Comparison of ENCODE assay signal across 14 mouse cellular contexts in the genomic region with DNA sequence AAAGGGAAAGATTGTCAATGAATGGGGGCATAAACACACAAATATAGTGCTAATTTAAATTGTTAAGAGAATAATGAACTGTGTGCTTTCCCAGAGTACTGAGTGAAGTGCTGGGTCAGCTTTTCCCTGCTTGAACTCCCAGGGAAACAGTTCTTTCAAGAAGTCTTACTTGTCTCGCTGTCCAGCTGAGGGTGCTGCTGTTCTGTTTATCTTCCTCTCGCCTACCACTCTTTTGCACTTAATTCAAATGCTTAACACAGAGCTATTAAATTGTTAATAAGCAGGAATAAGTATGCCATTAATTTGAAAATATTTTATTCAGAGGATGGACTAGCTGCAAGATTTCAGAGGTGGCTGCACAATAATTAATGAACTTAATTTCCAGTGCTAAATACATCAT.
DNase-seq lines count a peak whose midpoint lies in the region; ATAC-seq and TF ChIP-seq lines count a peak whose summit lies in the region.
"Had no signal": no experiment of that assay in that cellular context is flagged by ENCODE, and none has a peak within 500 bp of the region (broad histone marks: within the 10 kb centered on the region; RNA-seq: fewer than 3 reads in every experiment).

No protein-coding gene starts in this region.

- DNase-seq in cerebellum, adult 2 months, result no peak
- DNase-seq in kidney, postnatal 14 days, result peak; percentile 1
- peak; percentile 65 for DNase-seq in midbrain, postnatal 0 days (ENCODE audit: low spot score)
- peak; percentile 5 for DNase-seq in lung, postnatal 14 days
- no peak for DNase-seq in urinary bladder, postnatal 36 days (ENCODE audit: low spot score in 2 of 2)
- DNase-seq: cerebellum, adult 9-11 months; heart, adult 2 months; heart, postnatal 14 days; thymus, adult 2 months had no signal

- H3K9me3 ChIP-seq in kidney, embryonic 15.5 days (replicated peaks), result no peaks in the 10 kb centered on the region
- H3K9me3 ChIP-seq in midbrain, postnatal 0 days (ENCODE audit: low read length), result no peaks in the 10 kb centered on the region
- no peaks in the 10 kb centered on the region for H3K9me3 ChIP-seq in midbrain, embryonic 15.5 days
- H3K9me3 ChIP-seq: intestine, embryonic 15.5 days had no signal

- WGBS in cerebellum, adult 2 months, result 72% methylated on average over 2 of the region's 2 CpGs
- WGBS in kidney, embryonic 15.5 days, result 56% methylated on average over 2 of the region's 2 CpGs
- 54% methylated on average over 2 of the region's 2 CpGs for WGBS in midbrain, postnatal 0 days
- 47% methylated on average over 2 of the region's 2 CpGs for WGBS in midbrain, embryonic 15.5 days

- no peak for TF ChIP-seq POLR2A in cerebellum, adult 2 months (IDR thresholded peaks at IDR 0.05; ENCODE audit: borderline replicate concordance, insufficient read depth, low read length)

- H3K27me3 ChIP-seq in cerebellum, adult 2 months (ENCODE audit: control insufficient read depth, insufficient read depth, low read length), result no peaks in the 10 kb centered on the region
- no peaks in the 10 kb centered on the region for H3K27me3 ChIP-seq in kidney, embryonic 15.5 days
- H3K27me3 ChIP-seq in midbrain, postnatal 0 days (ENCODE audit: insufficient read depth, low read length), result no peaks in the 10 kb centered on the region
- H3K27me3 ChIP-seq in midbrain, embryonic 15.5 days (replicated peaks), result no peaks in the 10 kb centered on the region
- H3K27me3 ChIP-seq: intestine, embryonic 15.5 days had no signal

- peak; percentile 4; the same call in 1 of the 2 replicates for TF ChIP-seq CTCF in cerebellum, adult 2 months (IDR thresholded peaks at IDR 0.05; ENCODE audit: borderline replicate concordance, insufficient read depth, low read depth, low read length)
- peak; percentile 72 for TF ChIP-seq CTCF in midbrain, postnatal 0 days (IDR thresholded peaks at IDR 0.05)

- H3K27ac ChIP-seq in cerebellum, adult 2 months (ENCODE audit: insufficient read depth, low read length), result no peak overlapping the region
- no peak overlapping the region for H3K27ac ChIP-seq in kidney, embryonic 15.5 days
- H3K27ac ChIP-seq in midbrain, postnatal 0 days (ENCODE audit: low read depth, low read length), result no peak overlapping the region
- H3K27ac ChIP-seq in midbrain, embryonic 15.5 days, result no peak overlapping the region
- H3K27ac ChIP-seq: heart, adult 2 months; intestine, embryonic 15.5 days had no signal

- H3K4me2 ChIP-seq in kidney, embryonic 15.5 days, result no peak overlapping the region
- H3K4me2 ChIP-seq in midbrain, postnatal 0 days (ENCODE audit: low read depth, low read length, poor library complexity, severe bottlenecking), result no peak overlapping the region
- no peak overlapping the region for H3K4me2 ChIP-seq in midbrain, embryonic 15.5 days
- H3K4me2 ChIP-seq: intestine, embryonic 15.5 days had no signal

- no peak for ATAC-seq in cerebellum, adult (ENCODE audit: insufficient number of reproducible peaks, low FRiP score, low TSS enrichment)
- ATAC-seq in kidney, embryonic 15.5 days (replicated peaks; ENCODE audit: low FRiP score), result no peak
- ATAC-seq in midbrain, postnatal 0 days (ENCODE audit: low FRiP score), result no peak
- ATAC-seq in midbrain, embryonic 15.5 days (replicated peaks), result no peak
- ATAC-seq: activated CD4-positive, CD25-positive, alpha-beta regulatory T cell, adult 4 months; intestine, embryonic 15.5 days had no signal

- no peaks in the 10 kb centered on the region for H3K4me1 ChIP-seq in cerebellum, adult 2 months (ENCODE audit: control insufficient read depth, insufficient read depth, low read length)
- H3K4me1 ChIP-seq in kidney, embryonic 15.5 days, result no peaks in the 10 kb centered on the region
- no peaks in the 10 kb centered on the region for H3K4me1 ChIP-seq in midbrain, postnatal 0 days (ENCODE audit: insufficient read depth, low read length)
- no peaks in the 10 kb centered on the region for H3K4me1 ChIP-seq in midbrain, embryonic 15.5 days
- H3K4me1 ChIP-seq: intestine, embryonic 15.5 days had no signal

- H3K36me3 ChIP-seq in kidney, embryonic 15.5 days, result no peaks in the 10 kb centered on the region
- no peaks in the 10 kb centered on the region for H3K36me3 ChIP-seq in midbrain, postnatal 0 days (ENCODE audit: insufficient read depth, low read length)
- no peaks in the 10 kb centered on the region for H3K36me3 ChIP-seq in midbrain, embryonic 15.5 days (replicated peaks)
- H3K36me3 ChIP-seq: intestine, embryonic 15.5 days had no signal

- no peak overlapping the region for H3K9ac ChIP-seq in kidney, embryonic 15.5 days
- no peak overlapping the region for H3K9ac ChIP-seq in midbrain, postnatal 0 days (replicated peaks; ENCODE audit: low read length, poor library complexity, severe bottlenecking)
- no peak overlapping the region for H3K9ac ChIP-seq in midbrain, embryonic 15.5 days
- H3K9ac ChIP-seq: intestine, embryonic 15.5 days had no signal

- no peak overlapping the region for H3K4me3 ChIP-seq in cerebellum, adult 2 months (replicated peaks; ENCODE audit: insufficient read depth, low read depth, low read length)
- no peak overlapping the region for H3K4me3 ChIP-seq in kidney, embryonic 15.5 days (replicated peaks)
- no peak overlapping the region for H3K4me3 ChIP-seq in midbrain, postnatal 0 days (ENCODE audit: low read depth, low read length)
- H3K4me3 ChIP-seq in midbrain, embryonic 15.5 days, result no peak overlapping the region
- H3K4me3 ChIP-seq: heart, adult 2 months; intestine, embryonic 15.5 days had no signal

Comparison
In these comparisons a context has a peak if more than half of its experiments do, and no peak if none do; other contexts are left out.
1. DNase-seq: peak in kidney, postnatal 14 days (single experiment), midbrain, postnatal 0 days (single experiment) and lung, postnatal 14 days (single experiment); none in cerebellum, adult 2 months (0 of 2) and urinary bladder, postnatal 36 days (0 of 2).